Mouse (Mus musculus): ENCODE data around the gene Acy3. TPM values are rescaled to one million over a fixed set of nuclear protein-coding genes. Genes with fewer than 3 reads are reported as not detected.

Acy3 gene
- polyA plus RNA-seq, 1 experiment from 2014 or later: 1.3 TPM

DNA sequence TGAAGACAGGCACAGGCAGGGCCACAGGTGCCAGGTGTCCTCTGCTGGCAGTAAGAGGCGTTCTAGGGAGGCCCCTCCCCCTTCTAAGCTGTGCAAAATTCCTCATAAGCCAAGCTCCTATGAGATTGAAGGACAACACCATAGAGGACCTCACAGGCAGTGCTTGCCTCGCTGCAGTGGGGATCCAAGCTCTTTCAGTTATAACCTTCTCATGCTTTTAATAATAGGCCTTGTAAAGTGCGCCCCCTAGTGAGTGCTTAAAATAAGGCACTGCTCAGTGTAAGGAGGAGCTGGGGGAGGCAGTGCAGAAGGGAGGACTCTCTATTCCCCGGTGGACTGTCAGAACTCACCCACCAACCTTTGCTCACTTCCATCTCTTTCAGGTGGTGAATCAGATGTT lies 6.1 kb upstream of the Acy3 start:
- peak; percentile 27; the same call in 1 of the 2 replicates for ATAC-seq (ENCODE audit: low FRiP score, low read depth)
- 18% methylated on average over 4 of the region's 4 CpGs for WGBS
- Histone ChIP-seq H3K4me2 (replicated peaks) (no peak overlapping the region), H3K27ac (replicated peaks) (no peak overlapping the region), H3K9ac (replicated peaks) (no peak overlapping the region), H3K27me3 (no peaks in the 10 kb centered on the region; the same call in 1 of the 2 replicates), H3K36me3 (no peaks in the 10 kb centered on the region), H3K9me3 (no peaks in the 10 kb centered on the region), H3K4me3 (no peak overlapping the region), H3K4me1 (peaks cover 12% of the 10 kb centered on the region)

DNA sequence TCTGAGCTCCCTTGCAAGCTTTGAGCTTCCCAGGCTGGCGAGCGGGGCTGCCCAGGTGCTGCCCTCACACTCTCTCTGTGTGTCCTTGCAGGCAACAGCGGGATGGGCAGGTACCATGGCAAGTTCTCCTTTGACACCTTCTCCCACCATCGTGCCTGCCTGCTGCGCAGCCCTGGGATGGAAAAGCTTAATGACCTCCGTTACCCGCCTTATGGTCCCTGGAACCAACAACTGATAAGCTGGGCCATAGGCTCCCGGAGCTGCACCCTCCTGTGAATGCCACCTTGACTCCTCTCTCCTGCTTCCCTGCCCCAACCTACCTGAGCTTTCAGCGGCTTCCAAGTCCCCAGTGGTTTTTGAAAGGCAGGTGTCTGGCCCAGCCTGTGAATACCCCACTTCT lies 5.5 kb upstream of the Acy3 start:
- Histone ChIP-seq H3K9ac (replicated peaks) (no peak overlapping the region), H3K27ac (replicated peaks) (no peak overlapping the region), H3K4me2 (replicated peaks) (no peak overlapping the region), H3K36me3 (no peaks in the 10 kb centered on the region), H3K27me3 (no peaks in the 10 kb centered on the region; the same call in 1 of the 2 replicates), H3K4me3 (no peak overlapping the region), H3K4me1 (peaks cover 12% of the 10 kb centered on the region), H3K9me3 (no peaks in the 10 kb centered on the region)
- WGBS: 83% methylated on average over 9 of the region's 9 CpGs
- ATAC-seq (ENCODE audit: low FRiP score, low read depth): no peak

DNA sequence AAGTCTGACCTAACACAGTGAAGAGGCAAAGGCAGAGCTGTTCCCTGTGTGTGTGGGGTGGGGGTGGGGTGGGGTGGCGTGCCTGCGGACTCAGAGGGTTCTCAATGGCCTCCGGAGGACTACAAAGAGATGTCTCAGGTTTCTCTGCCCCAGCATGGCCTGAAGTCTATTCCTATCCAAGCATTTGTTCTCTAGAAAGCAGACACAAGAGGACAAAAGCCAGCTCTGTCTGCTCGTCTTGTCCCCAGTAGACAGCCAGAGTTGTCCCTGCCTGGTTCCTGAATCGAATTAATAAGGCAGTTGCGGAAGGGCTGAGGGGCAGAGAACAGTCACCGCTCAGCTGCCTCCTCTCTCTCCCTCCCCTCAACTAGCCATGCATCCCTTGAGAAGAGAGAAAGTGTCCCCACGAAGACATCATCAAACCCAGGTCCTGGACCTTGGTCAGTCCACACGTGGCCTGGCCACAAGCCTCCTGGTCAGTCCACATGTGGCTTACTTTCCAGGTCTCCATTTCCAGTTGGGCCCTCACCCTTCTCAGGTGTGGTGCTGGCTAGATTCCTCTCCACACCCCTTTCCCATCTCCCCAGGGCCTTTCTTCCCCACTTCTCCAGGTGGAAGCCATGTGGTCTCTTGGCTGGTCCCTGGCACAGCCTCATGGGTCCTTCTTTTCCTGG lies 2.7 kb upstream of the Acy3 start:
- Histone ChIP-seq H3K9me3 (no peaks in the 10 kb centered on the region), H3K9ac (replicated peaks) (peak overlapping the region; percentile 24; the same call in 1 of the 2 replicates), H3K27me3 (no peaks in the 10 kb centered on the region; the same call in 1 of the 2 replicates), H3K4me3 (no peak overlapping the region), H3K27ac (replicated peaks) (no peak overlapping the region), H3K4me1 (peaks cover 17% of the 10 kb centered on the region), H3K4me2 (replicated peaks) (no peak overlapping the region), H3K36me3 (no peaks in the 10 kb centered on the region)
- ATAC-seq (ENCODE audit: low FRiP score, low read depth): no peak
- 32% methylated on average over 9 of the region's 9 CpGs for WGBS

DNA sequence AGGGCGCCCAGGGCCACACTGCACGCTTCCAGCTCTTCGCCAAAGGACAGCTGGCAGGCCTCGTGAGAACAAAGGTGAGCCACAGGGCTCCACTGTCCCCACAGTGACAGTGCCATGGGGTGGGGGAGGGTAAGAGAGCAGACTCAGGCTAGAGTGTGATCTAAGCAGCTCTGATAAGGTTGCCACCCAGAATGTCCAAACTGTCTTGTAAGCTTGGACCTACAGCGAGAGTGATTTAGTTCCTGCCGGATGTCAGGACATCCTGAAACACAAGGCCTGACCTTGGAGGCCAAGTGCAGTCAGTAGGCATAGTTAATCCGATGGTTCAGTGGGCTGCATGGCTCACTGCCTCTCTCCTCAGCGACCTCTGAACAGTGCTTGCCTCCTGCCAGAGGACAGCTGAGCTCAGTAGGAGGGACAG lies 1.1 kb upstream of the Acy3 start:
- H3K9ac ChIP-seq (replicated peaks): 0 out of 2 replicates have a peak overlapping the region, but pooled peaks have one; percentile 8
- H3K4me2 ChIP-seq (replicated peaks): no peak overlapping the region
- H3K4me3 ChIP-seq: no peak overlapping the region
- 17% methylated on average over 8 of the region's 8 CpGs for WGBS
- no peak for ATAC-seq (ENCODE audit: low FRiP score, low read depth)
- no peaks in the 10 kb centered on the region; the same call in 1 of the 2 replicates for H3K27me3 ChIP-seq
- no peaks in the 10 kb centered on the region for H3K9me3 ChIP-seq
- no peaks in the 10 kb centered on the region for H3K36me3 ChIP-seq
- H3K4me1 ChIP-seq: peaks cover 17% of the 10 kb centered on the region
- H3K27ac ChIP-seq (replicated peaks): no peak overlapping the region; the same call in 1 of the 2 replicates

DNA sequence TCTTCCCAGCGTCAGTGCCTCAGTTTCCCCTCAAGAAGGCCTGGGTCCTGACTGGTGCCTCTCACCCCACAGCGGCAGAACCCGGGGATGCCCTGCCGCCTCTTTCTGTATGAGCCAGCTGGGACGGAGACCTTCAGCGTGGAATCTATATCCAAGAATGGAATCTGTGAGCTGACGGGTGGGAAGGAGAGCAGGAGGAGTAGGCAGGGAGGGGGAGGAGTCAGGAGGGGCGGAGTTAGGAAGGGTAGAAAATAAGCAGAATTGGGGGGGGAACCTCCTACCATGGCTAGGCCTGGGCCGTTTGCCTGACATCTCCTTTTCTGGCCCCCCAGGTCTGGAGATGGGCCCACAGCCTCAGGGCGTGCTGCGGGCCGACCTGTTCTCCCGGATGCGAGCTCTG lies 1.7 kb downstream of the Acy3 start:
- Histone ChIP-seq H3K4me3 (no peak overlapping the region), H3K4me1 (peaks cover 17% of the 10 kb centered on the region), H3K27me3 (no peaks in the 10 kb centered on the region), H3K36me3 (no peaks in the 10 kb centered on the region), H3K27ac (replicated peaks) (no peak overlapping the region), H3K4me2 (replicated peaks) (no peak overlapping the region), H3K9me3 (no peaks in the 10 kb centered on the region), H3K9ac (replicated peaks) (no peak overlapping the region)
- ATAC-seq (ENCODE audit: low FRiP score, low read depth): no peak
- WGBS: 93% methylated on average over 14 of the region's 14 CpGs

DNA sequence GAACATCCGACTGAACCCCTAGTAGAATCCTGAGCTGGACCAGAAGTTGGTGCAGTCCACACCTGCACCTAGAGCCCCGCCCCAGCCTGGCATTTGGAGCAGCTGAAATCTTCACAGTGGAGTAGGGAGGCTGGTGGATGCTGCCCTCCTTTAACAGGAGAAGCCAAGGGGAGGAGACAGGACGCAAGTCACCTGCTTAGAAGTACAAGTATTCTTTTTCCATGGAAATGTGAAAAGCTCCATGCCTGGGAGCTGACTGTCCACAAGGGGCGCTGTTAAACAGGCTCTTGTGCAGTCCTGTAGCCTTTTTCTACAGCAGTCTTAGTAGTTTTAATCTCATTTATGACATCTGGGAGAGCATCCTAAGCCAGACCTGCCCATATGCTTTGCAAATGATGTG lies 2.4 kb downstream of the Acy3 start:
- Histone ChIP-seq H3K9me3 (no peaks in the 10 kb centered on the region), H3K4me2 (replicated peaks) (no peak overlapping the region), H3K4me1 (peaks cover 14% of the 10 kb centered on the region), H3K9ac (replicated peaks) (no peak overlapping the region), H3K36me3 (no peaks in the 10 kb centered on the region), H3K4me3 (no peak overlapping the region), H3K27ac (replicated peaks) (no peak overlapping the region), H3K27me3 (no peaks in the 10 kb centered on the region)
- 87% methylated on average over 4 of the region's 4 CpGs for WGBS
- no peak for ATAC-seq (ENCODE audit: low FRiP score, low read depth)

DNA sequence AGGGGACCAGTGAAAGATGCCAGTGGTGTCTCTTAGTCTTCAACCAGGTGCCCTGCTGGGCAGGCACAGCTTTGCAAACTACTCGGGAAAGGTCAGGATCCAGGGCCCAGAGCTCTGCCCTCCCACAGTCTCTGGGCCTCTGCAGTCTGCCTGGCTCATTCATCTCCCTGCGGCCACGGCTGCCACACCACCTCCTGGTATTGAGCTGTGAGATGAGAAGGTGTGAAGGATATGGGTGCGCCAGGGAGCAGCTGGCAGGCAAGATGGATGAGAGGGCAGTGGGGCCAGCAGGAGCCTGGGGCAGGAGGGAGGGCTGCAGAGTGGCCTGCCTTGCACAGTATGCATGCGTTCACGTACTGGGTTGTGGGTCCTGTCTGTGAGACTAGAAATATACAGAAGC lies 4.4 kb downstream of the Acy3 start:
- Histone ChIP-seq H3K27ac (replicated peaks) (no peak overlapping the region), H3K9ac (replicated peaks) (no peak overlapping the region), H3K36me3 (no peaks in the 10 kb centered on the region), H3K9me3 (no peaks in the 10 kb centered on the region), H3K4me2 (replicated peaks) (no peak overlapping the region), H3K4me1 (peaks cover 6% of the 10 kb centered on the region; the same call in 1 of the 2 replicates), H3K27me3 (no peaks in the 10 kb centered on the region), H3K4me3 (no peak overlapping the region)
- no peak for ATAC-seq (ENCODE audit: low FRiP score, low read depth)
- WGBS: 72% methylated on average over 6 of the region's 6 CpGs

DNA sequence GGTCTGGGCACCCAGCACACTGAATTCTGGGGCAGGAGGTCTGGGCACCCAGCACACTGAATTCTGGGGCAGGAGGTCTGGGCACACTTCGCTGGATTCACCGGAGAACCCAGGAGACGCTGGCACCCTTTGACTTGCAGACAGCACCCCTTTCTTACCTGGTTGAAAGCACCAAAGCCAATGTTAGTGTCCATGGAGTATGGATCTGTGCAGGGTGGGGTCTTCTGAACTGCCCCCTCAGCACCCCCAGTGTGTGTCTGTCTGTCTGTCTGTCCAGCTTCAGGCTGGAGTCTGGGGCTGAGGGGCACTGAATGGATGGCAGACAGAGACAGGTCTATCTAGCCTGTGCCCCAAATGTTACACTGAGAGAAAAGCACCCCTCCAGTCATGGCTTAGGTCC lies 5.2 kb downstream of the Acy3 start:
- WGBS: 95% methylated on average over 3 of the region's 3 CpGs
- Histone ChIP-seq H3K4me2 (replicated peaks) (no peak overlapping the region), H3K27ac (replicated peaks) (no peak overlapping the region), H3K9ac (replicated peaks) (no peak overlapping the region), H3K36me3 (no peaks in the 10 kb centered on the region), H3K9me3 (no peaks in the 10 kb centered on the region), H3K27me3 (no peaks in the 10 kb centered on the region), H3K4me3 (no peak overlapping the region), H3K4me1 (peaks cover 2% of the 10 kb centered on the region; the same call in 1 of the 2 replicates)
- no peak for ATAC-seq (ENCODE audit: low FRiP score, low read depth)

DNA sequence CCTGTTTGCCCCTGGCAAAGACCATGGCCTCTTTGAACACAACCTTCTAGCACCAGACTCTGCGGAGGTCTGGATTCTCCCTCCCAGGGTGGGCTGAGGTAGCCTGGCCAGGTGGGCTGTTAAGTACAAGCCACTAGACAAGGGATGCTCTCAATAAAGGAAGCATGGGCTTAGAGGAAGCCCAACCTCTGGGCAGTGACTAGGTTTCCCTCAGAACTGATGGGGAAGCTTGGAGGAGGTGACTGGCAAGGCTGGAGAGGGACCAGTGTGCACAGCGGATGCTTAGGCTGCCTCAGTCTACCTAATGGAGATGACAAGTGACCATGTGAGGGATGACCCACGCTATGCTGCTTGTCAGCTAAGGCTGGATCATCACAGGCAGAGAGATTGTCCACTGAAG lies 5.6 kb downstream of the Acy3 start:
- Histone ChIP-seq H3K4me2 (replicated peaks) (no peak overlapping the region), H3K4me1 (no peaks in the 10 kb centered on the region), H3K9me3 (no peaks in the 10 kb centered on the region), H3K27ac (replicated peaks) (no peak overlapping the region), H3K27me3 (no peaks in the 10 kb centered on the region), H3K36me3 (no peaks in the 10 kb centered on the region), H3K4me3 (no peak overlapping the region), H3K9ac (replicated peaks) (no peak overlapping the region)
- ATAC-seq (ENCODE audit: low FRiP score, low read depth): no peak
- 94% methylated on average over 3 of the region's 3 CpGs for WGBS

DNA sequence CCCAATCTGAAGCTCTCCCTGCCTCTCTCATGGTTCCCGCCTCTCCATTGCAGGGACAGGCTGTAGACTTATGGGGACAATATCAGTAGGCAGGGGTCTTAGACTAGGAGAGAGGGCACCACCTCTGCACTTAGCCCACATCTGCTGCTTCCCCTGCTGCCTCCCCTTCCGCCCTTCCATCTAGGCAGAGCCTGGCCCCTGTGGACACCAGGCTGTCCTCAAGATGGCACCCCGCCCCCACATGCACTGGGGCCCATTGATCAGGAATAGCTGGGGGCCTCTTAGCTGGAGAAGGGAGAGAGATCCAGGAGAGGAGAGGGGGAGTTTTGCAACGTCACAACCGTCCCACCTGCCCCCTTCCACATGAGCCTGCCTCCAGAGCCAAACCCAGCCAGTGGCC lies 6.0 kb downstream of the Acy3 start, which contains the start of gene Tbx10:
Gene Tbx10 (plus strand): TSS at position 337 of the 400 bp plus-strand sequence.
- WGBS: 65% methylated on average over 5 of the region's 5 CpGs
- no peaks in the 10 kb centered on the region for H3K9me3 ChIP-seq
- no peak within 1 kb of the TSS for H3K27ac ChIP-seq (replicated peaks)
- H3K27me3 ChIP-seq: no peaks in the 10 kb centered on the region
- no peak within 1 kb of the TSS for H3K4me2 ChIP-seq (replicated peaks)
- H3K4me3 ChIP-seq: no peak within 1 kb of the TSS
- no peak within 1 kb of the TSS for H3K9ac ChIP-seq (replicated peaks)
- ATAC-seq (ENCODE audit: low FRiP score, low read depth): no peak
- no peaks in the 10 kb centered on the region for H3K36me3 ChIP-seq
- no peaks in the 10 kb centered on the region for H3K4me1 ChIP-seq

DNA sequence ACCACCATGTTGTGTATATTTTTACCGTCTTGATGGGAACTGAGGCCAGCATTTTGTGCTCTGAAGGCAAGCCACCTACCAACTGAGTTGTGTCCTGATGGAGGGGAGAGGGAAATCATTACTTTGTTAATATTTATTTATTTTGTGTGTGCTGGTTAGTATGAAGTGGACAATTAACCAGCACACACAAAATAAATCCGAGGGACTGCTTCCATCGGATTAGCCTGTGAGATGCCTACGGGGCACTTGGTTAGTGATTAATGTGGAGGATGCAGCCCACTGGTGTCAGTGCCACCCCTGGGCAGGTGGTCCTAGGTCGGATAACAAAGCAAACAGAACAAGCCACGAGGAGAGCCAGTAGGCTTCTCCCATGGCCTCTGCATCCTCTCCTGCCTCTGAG lies 8.6 kb downstream of the Acy3 start:
- no peak overlapping the region for H3K27ac ChIP-seq (replicated peaks)
- no peaks in the 10 kb centered on the region for H3K36me3 ChIP-seq
- H3K4me3 ChIP-seq: no peak overlapping the region
- no peak overlapping the region for H3K4me2 ChIP-seq (replicated peaks)
- ATAC-seq (ENCODE audit: low FRiP score, low read depth): no peak
- H3K4me1 ChIP-seq: peaks cover 5% of the 10 kb centered on the region
- no peak overlapping the region for H3K9ac ChIP-seq (replicated peaks)
- no peaks in the 10 kb centered on the region for H3K9me3 ChIP-seq
- peaks cover 8% of the 10 kb centered on the region; the same call in 1 of the 2 replicates for H3K27me3 ChIP-seq
- WGBS: 77% methylated on average over 6 of the region's 6 CpGs

DNA sequence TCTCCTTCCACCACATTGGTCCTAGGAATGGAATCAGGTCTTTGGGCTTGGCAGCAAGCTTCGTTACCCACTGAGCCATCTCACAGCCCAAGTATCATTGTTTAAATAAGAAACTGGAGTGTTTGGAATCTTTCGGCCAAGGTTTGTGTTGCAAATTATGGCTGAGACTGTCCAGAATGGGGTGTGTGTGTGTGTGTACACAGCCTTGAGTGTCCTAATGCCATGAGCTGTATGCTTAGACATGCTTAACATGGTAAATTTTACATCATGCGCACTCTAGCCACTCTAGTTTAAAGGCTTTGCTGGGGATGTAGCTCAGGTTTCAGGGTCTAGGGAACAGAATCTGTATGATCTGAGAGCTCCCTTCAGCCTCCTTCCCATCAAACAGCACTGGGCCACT lies 9.1 kb downstream of the Acy3 start:
- no peak for ATAC-seq (ENCODE audit: low FRiP score, low read depth)

More for the DNA sequence above, 9.1 kb downstream of the Acy3 start:
- peaks cover 5% of the 10 kb centered on the region for H3K4me1 ChIP-seq
- no peaks in the 10 kb centered on the region for H3K36me3 ChIP-seq
- peaks cover 8% of the 10 kb centered on the region; the same call in 1 of the 2 replicates for H3K27me3 ChIP-seq
- no peaks in the 10 kb centered on the region for H3K9me3 ChIP-seq
- no peak overlapping the region for H3K9ac ChIP-seq (replicated peaks)
- 93% methylated on average over 3 of the region's 3 CpGs for WGBS
- no peak overlapping the region for H3K4me3 ChIP-seq
- H3K4me2 ChIP-seq (replicated peaks): no peak overlapping the region
- H3K27ac ChIP-seq (replicated peaks): no peak overlapping the region

Measured in midbrain, embryonic 12.5 days (tissue).